In the genomic region with DNA sequence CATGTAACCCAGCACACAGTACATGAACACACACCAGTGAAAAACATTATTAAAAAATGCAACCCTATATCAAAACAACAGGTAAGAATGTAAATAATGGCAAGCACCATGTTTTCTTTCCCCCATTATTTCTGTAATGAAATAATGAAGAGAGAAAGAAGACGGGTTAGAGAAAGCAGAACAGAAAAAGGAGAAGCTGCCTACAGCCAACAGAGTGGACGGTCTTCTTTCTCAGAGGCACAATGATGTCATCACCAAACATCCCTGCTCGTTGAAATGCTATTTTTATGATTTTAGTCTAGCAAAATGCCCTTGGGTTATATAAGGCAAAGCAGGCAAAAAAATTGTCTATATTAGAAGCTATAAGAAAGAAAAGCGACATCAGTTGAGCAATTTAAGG, we compare ENCODE assay signal across 27 mouse cellular contexts. TPM values are rescaled to one million over a fixed set of nuclear protein-coding genes. Genes with fewer than 3 reads are reported as not detected.
"Had no signal": no experiment of that assay in that cellular context is flagged by ENCODE, and none has a peak within 500 bp of the region (broad histone marks: within the 10 kb centered on the region; RNA-seq: fewer than 3 reads in every experiment).

No protein-coding gene starts in this region.

- H3K36me3 ChIP-seq: liver, embryonic 13.5 days; midbrain, embryonic 10.5 days; midbrain, embryonic 13.5 days; neural tube, embryonic 13.5 days; stomach, embryonic 15.5 days had no signal

- H3K9me3 ChIP-seq: liver, embryonic 13.5 days; megakaryocyte, embryonic 14.5 days; midbrain, embryonic 10.5 days; midbrain, embryonic 13.5 days; neural tube, embryonic 13.5 days; stomach, embryonic 15.5 days had no signal

- H3K4me3 ChIP-seq: layer of hippocampus, adult 2 months; liver, embryonic 13.5 days; megakaryocyte, embryonic 14.5 days; midbrain, embryonic 10.5 days; midbrain, embryonic 13.5 days; myocyte; neural tube, embryonic 13.5 days; stomach, embryonic 15.5 days had no signal

- H3K9ac ChIP-seq: liver, embryonic 13.5 days; midbrain, embryonic 13.5 days; neural tube, embryonic 13.5 days; stomach, embryonic 15.5 days had no signal

- H3K27me3 ChIP-seq: liver, embryonic 13.5 days; megakaryocyte, embryonic 14.5 days; midbrain, embryonic 13.5 days; neural tube, embryonic 13.5 days; stomach, embryonic 15.5 days had no signal

- H3K4me2 ChIP-seq: liver, embryonic 13.5 days; midbrain, embryonic 13.5 days; neural tube, embryonic 13.5 days; stomach, embryonic 15.5 days had no signal

- DNase-seq: kidney, adult 18-20 months; kidney, adult 9 months; kidney, postnatal 14 days; kidney, postnatal 4 days; layer of hippocampus, adult 9-11 months; liver, embryonic 13.5 days; lung, adult 2 months; lung, postnatal 14 days; lung, postnatal 4 days; right cerebral cortex, postnatal 14 days; right cerebral cortex, postnatal 4 days; thymus, postnatal 25 days had no signal

- H3K4me1 ChIP-seq: liver, embryonic 13.5 days; megakaryocyte, embryonic 14.5 days; midbrain, embryonic 10.5 days; midbrain, embryonic 13.5 days; neural tube, embryonic 13.5 days; stomach, embryonic 15.5 days had no signal

- ATAC-seq: midbrain, embryonic 13.5 days; midbrain, embryonic 16.5 days had no signal

- H3K27ac ChIP-seq: layer of hippocampus, adult 2 months; liver, embryonic 13.5 days; midbrain, embryonic 10.5 days; midbrain, embryonic 13.5 days; neural tube, embryonic 13.5 days; stomach, embryonic 15.5 days had no signal

RNA-seq across cellular contexts. Expression of gene Ankrd22, which starts 17.4 kb away (rescaled TPM):
- total RNA-seq: layer of hippocampus, adult 2 months; monocyte, adult 5-6 weeks had no signal
- polyA plus RNA-seq: limb, embryonic 11.5 days; liver, adult 2 months; midbrain, embryonic 13.5 days; midbrain, embryonic 16.5 days; neural tube, embryonic 13.5 days had no signal

RNA-seq across cellular contexts. Expression of gene Lipm, which starts 47.7 kb away (rescaled TPM):
- total RNA-seq: left cerebral cortex, adult 18-20 months; left cerebral cortex, postnatal 36 days; liver, adult 2 months; monocyte, adult 5-6 weeks had no signal
- polyA plus RNA-seq: kidney, embryonic 16.5 days; limb, embryonic 11.5 days; liver, adult 2 months; liver, embryonic 13.5 days; liver, embryonic 16.5 days; midbrain, embryonic 10.5 days; midbrain, embryonic 13.5 days; midbrain, embryonic 16.5 days; myocyte; neural tube, embryonic 13.5 days had no signal
